Mouse (Mus musculus) adrenal gland, adult 8-10 months (tissue): ENCODE measurements around the gene Ripk3. TPM values are rescaled to one million over a fixed set of nuclear protein-coding genes. Genes with fewer than 3 reads are reported as not detected.
A peak's percentile ranks its signal among the peaks of the same experiment; 100 is the strongest.

Experiments used
- DNase-seq: peaks from one replicate; pipeline ENCODE4 v3.0.0; 2022
- total RNA-seq, 4 experiments: library from RNA; stranded (reverse); gene quantifications; 2 replicates each; pipeline ENCODE4 v1.2.4; 2022

The Ripk3 gene
- total RNA-seq: 1 to 10 TPM; 3.0 to 6.2 (median 5.8) TPM

- no peak for DNase-seq
These were observed at the start of gene Ripk3 for GRCm38 (mm10) chr14:55788256-55789050. Gene Ripk3, minus strand, starts transcription at chr14:55788865.

DNA sequence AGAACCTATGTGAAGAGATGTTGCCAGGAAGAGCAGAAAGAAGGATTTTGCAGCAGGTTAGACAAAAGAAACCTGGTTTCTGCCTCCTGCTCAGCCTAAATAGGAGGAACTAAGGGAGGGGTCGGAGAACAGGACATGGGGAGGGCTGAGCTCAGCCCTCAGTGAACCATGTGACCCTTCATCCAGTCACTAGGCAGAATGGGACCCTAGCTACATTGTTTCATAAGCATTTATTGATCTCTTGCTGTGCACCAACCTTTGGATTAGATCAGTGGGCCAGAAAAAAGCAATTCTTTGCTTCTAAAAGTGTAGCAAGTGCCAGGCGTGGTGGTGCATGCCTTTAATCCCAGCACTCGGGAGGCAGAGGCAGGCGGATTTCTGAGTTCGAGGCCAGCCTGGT, 49.6 kb upstream of the Ripk3 start:
- DNase-seq: no peak

DNA sequence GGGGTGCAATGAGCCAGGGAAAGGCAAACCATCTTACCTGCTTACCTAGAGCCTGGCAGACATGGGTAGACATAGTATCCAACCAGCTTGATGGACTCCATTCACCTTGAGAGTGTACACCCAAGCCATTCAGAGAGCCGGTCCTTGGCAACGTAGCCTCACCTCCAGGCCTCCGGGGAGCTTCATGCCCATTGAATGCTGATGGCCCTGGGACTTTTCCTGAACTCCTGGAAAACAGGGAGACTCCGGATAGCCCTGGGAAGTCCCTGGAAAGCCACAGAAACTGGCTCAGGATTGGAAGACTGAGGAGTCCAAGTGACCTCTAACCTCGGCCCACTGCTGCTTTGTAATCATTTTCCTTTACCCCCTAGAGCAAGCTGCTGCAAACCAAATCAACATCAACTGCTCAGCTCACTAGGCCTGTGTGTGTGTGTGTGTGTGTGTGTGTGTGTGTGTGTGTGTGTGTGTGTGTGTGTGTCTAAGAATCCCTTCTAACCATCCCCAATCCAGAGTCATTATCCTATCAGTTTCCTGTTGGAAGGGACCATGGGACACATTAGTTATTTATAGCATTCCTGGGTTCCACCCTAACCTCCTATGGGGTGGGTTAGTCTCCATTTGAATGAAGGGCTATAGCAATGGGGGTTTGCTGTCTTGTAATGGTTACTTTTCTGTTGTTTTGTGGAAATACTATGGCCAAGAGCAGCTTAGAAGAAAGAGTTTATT, 46.3 kb upstream of the Ripk3 start:
- no peak for DNase-seq

GRCm38 (mm10) chr14:55833126-55833525, 44.5 kb upstream of the Ripk3 start:
- DNase-seq: no peak

- no peak for DNase-seq
These were observed 41.7 kb upstream of the Ripk3 start for GRCm38 (mm10) chr14:55830331-55830730.

- DNase-seq: no peak
These were observed 41.2 kb upstream of the Ripk3 start for GRCm38 (mm10) chr14:55829854-55830253.

DNA sequence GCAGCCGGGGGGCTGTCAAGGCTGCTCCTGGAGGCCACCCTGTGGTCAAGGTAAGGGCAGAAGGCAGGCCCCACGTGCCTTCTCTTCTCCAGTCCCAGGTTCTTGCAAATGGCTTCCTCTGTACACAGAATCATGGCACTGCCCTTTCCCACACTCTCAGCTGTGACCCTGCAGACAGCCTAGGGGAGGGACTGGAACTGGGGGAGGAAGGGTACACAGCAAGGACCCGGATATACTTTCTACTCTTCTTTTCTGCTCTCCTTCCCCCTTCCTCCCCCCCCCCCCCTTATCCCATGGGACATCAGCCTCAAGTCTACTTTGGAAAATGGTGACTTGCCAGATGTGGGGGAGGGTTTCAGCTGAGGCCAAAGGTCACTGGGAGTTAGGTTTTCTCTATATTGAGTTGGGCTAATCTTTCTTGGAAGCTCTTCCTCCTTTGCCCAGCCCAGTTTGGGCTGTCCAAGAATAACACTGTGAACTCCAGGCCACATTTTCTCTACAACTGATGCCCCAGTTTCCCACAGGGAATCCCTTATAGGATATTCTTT, 40.1 kb upstream of the Ripk3 start:
- DNase-seq: no peak

DNA sequence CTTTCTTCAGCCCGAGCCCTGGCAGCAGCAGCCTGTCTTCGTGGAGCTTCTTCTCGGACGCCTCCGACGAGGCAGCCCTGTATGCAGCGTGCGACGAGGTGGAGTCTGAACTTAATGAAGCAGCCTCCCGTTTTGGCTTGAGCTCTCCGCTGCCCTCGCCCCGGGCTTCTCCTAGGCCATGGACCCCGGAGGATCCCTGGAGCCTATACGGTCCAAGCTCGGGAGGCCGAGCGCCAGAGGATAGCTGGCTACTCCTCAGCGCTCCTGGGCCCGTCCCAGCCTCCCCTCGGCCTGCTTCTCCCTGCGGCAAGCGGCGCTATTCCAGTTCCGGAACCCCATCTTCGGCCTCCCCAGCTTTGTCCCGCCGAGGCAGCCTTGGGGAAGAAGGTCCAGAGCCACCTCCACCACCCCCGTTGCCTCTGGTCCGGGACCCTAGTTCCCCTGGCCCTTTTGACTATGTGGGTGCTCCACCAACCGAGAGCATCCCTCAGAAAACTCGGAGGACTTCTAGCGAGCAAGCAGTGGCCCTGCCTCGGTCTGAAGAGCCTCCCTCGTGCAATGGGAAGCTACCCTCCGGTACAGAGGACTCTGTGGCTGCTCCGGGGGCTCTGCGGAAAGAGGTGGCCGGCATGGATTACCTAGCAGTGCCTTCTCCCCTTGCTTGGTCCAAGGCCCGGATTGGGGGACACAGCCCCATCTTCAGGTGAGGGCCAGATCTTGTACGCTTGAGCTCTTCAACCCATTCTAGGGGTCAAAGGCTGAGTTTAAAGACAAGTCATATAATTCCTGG, 38.1 kb upstream of the Ripk3 start:
- no peak for DNase-seq

GRCm38 (mm10) chr14:55826142-55826541, 37.5 kb upstream of the Ripk3 start:
- DNase-seq: no peak

GRCm38 (mm10) chr14:55825216-55826051, 36.8 kb upstream of the Ripk3 start:
- DNase-seq: no peak

DNA sequence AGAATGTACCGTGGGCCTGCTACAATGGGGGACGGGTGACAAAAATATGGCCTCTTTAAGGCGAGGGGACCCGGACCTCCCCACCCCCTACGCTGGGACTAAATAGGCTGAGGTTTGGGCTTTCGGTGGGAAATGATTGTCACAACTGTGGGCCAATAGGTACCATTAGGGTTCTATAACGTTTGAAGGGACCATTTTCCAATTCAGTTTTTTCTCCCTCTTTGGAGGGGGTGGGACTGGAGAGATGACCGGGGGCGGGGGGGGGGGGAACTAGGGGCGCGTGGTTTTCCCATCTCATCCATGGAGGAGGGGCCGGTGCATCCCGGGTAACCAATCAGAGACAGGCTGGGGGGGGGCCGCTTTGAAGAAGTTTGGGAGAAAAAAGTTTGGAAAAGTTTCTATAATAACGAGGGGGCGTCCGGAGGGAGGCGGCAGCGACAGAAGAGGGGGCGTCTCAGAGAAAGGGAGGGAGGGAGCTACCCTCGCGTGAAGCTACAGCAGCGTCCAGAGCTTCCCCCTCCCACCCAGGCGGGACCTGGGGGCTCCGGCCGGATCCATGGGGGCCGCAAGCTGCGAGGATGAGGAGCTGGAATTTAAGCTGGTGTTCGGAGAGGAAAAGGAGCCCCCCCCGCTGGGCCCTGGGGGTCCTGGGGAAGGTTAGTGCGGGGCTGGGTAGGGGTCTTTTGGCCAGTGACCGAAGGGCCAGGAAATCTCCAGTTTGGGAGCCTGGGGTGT, 36.0 kb upstream of the Ripk3 start:
- no peak for DNase-seq

DNA sequence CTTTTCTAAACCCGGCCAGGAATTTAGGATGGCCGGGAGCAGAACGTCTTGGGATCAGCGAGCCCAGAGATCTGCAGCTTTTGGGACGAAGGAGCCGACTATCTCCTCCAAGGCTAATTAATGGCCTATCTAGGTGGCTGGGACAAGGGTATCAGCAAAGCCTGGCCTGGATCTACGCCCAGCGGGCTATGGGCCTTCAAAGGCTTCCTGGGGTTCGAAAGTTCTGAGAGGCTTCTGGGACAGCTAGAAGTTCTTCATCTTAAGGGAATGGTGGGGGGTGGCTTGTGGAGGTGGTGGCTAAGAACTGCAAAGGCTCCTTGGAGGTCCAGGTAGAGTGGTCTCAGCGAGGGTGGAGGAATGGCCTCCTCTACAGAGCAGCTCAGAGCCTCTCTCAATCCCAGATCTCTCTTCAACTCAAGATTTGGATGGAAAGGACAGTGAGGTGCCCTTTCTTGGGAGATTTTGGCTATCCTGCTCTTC, 35.4 kb upstream of the Ripk3 start:
- no peak for DNase-seq

DNA sequence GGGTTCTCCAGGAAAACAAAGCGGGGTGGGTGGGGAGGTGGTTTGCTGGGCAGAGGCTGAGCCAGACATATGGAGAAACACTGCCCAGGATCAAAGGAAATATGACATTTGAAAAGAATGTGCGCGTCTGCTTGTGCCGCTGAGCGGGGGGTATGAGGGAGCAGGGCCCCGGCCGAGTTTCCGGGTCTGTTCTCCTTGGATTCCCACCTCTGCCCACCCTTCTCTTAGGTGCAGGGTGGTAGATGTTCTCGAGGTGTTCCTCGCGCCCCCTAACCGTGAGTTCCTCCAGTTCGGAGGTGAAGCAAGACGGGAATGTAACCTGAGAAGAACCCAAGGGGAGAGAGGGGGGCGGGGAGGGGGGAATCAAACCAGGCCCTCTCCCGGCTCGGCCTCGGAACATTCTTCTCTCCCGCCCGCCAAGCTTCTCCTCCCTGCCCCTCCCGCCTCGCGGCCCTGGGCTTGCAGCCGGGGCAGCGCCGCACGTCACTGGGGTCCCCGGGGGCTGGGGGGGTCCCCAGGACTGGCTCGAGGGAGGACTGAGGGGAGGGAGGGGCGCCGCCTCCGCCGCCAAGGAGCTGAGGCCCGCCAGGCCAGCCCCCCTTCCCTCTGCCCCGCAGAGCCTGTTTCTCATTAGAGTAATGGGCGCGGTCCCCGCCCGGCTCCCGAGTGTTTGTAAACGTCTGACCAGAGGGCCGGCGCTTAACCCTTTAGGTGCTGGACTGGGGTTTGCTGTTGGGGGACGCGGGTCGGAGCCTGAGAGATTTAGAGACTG, 34.5 kb upstream of the Ripk3 start, which contains the start of gene Nfatc4:
Gene Nfatc4, plus strand, starts transcription at position 154 of the 772 bp plus-strand sequence.
- DNase-seq: peak; percentile 60

DNA sequence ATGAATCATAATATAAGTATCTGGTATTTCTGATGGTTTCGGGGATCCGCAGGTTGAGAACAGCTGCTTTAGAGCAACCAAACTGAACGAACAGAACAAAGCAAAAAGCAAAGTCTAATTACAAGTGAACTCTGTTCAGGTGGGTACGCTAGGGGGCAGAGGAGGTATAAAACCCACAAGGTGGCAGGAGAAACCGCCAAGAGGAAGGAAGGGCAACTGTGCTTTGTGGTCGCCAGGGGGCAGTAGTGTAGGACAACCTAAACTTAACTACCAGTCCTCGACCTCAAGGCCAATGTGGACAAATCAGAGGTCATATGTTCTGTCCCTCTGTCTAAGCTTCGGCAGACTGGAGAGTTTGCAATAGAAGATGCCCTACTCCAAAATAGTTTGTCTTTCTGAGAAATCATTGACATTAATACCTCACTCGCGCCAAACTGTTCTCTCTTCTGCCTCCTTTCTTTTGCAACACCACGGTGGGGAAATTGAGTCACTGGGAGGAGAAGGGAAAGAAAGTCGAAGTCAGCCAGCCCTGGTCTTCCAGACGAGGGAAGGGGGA, 33.8 kb upstream of the Ripk3 start:
- DNase-seq: peak; percentile 74

DNA sequence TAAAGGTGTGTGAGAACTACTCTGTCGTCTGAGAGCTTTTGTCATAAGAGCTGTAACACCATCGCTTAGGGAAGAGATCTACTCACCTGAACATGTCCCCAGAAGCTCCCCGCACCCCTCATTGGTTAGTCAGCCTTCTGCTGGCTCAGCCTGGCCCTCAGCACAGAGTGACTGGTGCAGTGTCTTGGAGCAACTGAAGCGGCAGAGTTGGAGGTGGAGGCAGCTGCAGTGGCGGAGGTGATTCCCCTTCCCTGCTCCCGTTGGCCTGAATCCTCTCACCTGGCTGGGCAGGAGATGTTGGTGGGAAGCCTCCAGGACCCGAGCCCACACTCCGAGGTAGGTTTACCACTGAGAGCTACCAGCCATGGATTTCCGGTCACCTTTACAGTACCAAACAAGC, 31.9 kb upstream of the Ripk3 start:
- no peak for DNase-seq

DNA sequence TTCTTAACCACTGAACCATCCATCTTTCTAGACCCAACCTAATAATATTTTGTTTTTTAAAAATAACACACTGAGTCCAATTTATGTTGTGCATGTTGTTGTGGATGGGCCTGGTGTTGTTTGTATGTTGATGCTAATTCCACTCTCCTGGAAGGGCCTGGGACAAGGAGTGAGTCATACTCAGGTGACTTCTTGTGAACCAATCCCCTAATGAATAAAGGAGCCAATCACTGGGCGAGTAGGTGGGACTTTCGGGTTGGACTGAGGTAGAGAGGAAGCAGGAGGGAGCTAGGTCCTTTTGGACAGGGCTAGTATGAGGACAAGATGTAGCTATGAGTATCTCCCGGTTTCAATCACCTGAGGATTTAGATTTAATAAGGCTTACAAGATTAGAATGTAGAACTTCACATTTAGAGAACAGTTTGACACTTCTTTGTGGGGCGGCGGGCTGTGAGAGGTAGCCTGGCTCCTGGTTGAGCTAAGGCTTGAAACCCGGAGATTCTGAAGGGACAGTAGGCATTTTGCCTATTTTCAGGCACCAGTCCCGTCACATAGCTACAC, 31.3 kb upstream of the Ripk3 start:
- DNase-seq: no peak

- DNase-seq: peak; percentile 81
These were observed 26.7 kb upstream of the Ripk3 start for GRCm38 (mm10) chr14:55815310-55815751.

GRCm38 (mm10) chr14:55814885-55815284, 26.2 kb upstream of the Ripk3 start:
- DNase-seq: peak; percentile 71
